Mouse (Mus musculus) CD8-positive naive resting alpha-beta T cell, adult 2 months (primary cell): ENCODE data around the gene Tex37.

Source experiments
- DNase-seq, 2 experiments: peaks; one replicate each; pipeline ENCODE4 v3.0.0; 2022; ENCODE audit warnings: low read depth in 2 of 2, low spot score in 2 of 2

Tex37 gene

GRCm38 (mm10) chr6:70918827-70919226 lies at the start of gene Tex37:
Gene Tex37, minus strand, starts transcription at chr6:70918927.
- DNase-seq: no peak

DNA sequence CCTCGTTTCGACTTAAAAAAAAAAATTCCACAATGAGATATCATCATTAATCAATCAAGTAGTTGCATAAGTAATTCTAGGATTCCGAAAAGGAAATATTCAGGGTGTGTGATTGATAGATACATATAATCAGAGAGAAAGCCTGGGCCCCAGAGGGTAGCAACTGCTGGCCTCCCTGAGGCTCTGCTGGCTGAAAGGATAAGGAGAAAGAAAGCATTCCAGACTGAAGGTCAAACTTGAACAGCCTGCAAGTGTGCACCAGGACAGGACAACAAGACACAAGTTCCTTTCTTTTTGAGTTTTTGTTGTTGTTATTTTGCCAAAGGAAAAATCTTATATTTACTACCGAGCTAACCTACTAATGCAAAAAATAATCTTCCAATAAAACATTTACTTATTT lies 49.6 kb upstream of the Tex37 start:
- DNase-seq: no peak

DNA sequence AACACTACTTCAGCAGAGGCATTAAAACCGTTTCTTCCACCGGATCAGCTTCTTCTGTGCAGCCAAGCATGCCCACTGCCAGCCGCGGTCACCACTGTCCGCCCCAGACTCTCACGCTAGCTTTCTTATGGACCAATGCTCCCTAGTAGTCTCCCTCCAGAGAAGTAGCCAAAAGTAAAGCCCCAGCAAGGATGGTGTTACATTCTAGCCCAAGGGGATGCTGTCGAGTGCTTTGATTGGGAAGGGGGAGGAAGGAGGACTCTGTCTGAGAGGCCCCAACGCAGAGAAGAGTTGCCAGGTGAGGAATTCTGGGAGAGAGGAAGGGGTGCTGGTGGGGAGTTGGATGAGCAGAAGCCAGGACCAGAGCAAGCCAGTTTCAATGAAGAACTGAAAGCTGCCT lies 48.7 kb upstream of the Tex37 start:
- DNase-seq: no peak

DNA sequence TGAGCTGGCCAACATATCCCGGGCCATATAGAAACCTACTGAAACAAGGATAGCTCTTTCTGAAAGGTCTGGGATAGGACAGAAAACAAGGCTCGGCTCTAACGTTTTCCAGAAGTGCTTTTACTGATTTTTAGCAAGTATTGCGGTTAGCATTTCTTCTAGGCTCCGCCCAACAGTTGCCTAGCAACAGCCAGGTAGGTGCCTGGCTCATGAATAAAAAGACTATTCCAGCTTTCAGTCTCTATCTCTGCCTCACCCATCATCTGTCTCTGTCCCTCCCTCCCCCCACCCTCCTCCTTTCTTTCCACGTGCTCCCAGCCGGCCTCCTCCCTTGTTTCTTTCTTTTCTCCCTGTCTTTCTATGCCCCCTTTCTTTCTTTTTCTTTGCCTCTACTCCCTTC lies 47.0 kb upstream of the Tex37 start:
- no peak for DNase-seq

DNA sequence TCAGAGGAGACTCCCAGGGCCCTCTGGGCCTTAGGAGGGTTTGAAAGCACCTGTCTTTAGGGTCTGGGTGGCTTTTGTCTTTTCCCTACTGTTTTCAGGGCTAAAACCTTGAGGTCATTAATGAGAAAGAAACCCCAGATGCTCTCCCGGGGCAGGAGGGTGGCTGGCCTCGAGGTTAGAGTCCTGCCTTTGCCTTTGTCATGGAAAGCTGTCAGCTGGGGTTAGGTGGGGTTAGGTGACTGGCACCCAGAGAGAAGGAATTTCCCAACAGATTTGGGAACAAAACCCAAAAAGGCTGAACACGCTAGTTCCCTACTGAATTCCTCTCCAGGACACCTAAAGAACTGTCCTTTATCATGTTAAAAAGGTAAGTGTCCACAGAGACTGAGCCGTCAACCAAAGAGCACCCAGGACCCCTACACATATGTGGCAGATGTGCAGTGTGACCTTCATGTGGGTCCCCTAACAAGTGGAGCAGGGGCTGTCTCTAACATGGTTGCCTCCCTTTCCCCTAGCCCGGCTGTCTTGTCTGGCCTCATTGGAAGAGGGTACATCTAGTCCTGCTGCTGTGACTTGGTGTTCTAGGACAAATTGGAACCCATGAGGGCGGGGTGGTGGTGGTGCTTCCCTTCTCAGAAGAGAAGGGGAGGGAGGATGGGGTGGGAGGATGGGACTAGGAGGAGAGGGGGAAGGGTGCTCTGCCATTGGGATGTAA lies 45.5 kb upstream of the Tex37 start:
- DNase-seq: no peak

GRCm38 (mm10) chr6:70957341-70957940 lies 38.7 kb upstream of the Tex37 start:
- DNase-seq: no peak

DNA sequence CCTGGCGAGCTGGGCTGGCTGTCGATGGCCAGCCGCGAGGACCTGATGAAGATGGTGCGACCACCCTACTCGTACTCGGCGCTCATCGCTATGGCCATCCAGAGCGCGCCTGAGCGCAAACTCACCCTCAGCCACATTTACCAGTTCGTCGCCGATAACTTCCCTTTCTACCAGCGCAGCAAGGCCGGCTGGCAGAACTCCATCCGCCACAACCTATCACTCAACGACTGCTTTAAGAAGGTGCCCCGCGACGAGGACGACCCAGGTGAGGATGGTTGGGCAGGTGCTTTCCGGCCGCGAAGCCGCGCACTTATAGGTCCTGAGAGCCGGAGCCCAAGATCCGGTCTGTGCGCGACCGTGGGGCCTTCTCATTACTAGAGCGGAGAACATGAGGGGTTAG lies 38.2 kb upstream of the Tex37 start:
- DNase-seq: no peak

DNA sequence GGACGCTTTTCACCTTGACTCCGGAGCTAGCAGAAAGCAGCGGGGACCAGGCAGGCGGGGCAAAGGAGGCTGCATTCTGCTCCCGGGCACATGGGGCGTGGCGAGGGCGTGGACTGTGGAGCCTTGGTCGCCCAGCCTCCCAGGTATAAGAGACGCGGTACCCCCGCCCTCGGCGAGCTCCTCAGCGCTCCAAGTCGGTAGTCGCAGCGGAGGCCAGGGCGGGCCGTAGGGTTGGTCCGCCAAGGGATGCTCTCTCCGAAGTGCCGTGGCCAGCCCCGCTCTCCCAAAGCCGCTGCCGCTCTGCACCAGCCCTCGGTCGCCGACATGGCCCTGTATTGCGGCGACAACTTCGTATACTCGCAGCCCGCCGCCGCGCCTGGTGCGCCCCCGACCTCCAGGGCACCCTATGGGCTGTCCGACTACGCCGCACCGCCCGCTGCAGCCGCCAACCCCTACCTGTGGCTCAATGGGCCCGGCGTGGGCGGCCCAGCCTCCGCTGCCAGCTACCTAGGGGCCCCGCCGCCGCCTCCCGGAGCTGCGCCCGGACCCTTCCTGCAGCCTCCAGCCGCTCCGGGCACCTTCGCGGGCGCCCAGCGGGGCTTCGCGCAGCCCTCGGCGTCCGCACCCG lies 37.7 kb upstream of the Tex37 start, which contains the start of gene Foxi3:
Foxi3 (plus strand) TSS at position 247 of the 628 bp plus-strand sequence.
- DNase-seq: no peak

DNA sequence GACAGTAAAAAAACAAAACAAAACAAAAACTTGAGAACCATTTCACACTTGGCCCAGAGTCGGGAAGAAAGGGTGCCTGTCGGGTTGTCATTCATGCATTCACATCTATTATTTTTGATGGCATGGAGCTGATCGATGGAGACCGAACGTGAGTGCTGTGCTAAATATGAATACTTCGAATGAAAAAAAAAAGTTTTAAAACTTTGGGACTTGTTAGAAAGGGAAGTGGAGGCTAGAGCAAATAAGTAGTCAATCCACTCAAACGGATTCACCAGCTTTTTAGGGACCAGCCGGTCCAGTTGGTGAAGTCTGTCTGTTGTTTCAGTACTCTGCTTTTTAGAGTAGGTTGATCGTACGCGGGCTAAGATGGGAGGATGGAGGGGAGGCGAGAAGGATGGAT lies 37.1 kb upstream of the Tex37 start:
- DNase-seq: no peak

GRCm38 (mm10) chr6:70955291-70955800 lies 36.6 kb upstream of the Tex37 start:
- DNase-seq: no peak

GRCm38 (mm10) chr6:70954040-70954439 lies 35.3 kb upstream of the Tex37 start:
- DNase-seq: no peak

- no peak for DNase-seq
Measured at GRCm38 (mm10) chr6:70953274-70953673, 34.5 kb upstream of the Tex37 start.

DNA sequence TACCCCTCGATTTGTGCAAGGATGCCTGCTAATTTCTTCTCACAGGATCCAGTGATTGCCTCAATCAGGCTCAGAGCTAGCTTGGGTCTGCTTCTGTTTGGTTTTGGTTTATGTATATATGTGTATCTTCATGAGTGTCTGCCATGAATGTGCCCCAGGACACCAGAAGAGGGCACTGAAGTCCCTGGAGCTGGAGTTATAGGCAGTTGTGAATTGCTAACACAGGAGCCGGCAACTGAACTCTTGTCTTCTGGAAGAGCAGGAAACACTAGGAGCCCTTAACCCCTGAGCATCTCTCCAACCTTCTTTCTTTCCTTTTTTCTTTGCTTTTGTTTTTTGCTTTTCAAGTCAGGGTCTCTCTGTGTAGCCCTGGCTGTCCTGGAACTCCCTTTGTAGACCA lies 13.1 kb upstream of the Tex37 start:
- no peak for DNase-seq

DNA sequence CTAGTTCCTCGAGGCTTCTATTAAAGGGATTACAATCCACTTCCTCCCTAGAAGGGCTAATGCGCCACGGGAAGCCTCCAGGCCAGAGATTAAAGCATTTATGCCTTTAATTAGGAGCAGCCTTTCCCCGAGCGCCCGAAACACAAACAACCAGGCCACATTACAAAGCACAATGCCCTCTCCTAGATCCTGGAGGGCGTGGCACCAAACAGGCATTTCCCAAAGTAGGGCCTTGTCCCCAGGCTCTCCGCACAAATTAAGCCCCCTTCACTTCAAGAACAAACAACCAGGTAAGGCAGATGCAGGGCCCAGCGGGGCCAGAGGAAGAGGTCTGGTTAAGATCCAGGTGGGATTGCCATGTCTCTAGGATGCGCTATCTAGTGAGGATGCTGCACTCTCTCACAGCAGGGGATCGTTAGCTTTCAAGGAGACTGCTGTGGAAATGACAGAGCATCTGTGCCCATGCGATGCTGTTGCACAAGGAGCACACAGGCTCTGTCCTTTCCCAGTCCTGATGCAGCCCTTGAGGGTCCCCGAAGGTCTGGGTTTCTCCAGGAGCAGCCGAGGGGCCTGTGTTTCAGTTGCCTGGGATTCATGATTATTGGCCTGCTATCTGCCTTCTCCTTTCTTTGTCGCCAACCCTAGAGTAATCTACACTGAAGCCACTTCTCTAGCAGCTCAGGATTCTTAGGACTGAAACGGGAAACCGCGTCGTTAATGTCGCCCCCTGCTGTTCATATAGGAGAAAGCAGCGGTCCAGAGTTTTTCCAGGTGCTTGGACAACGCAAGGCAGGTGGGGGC lies 2.7 kb upstream of the Tex37 start:
- DNase-seq: peak in 1 of 2 experiments; percentile 18

GRCm38 (mm10) chr6:70912396-70912765 lies 6.3 kb downstream of the Tex37 start:
- DNase-seq: no peak

DNA sequence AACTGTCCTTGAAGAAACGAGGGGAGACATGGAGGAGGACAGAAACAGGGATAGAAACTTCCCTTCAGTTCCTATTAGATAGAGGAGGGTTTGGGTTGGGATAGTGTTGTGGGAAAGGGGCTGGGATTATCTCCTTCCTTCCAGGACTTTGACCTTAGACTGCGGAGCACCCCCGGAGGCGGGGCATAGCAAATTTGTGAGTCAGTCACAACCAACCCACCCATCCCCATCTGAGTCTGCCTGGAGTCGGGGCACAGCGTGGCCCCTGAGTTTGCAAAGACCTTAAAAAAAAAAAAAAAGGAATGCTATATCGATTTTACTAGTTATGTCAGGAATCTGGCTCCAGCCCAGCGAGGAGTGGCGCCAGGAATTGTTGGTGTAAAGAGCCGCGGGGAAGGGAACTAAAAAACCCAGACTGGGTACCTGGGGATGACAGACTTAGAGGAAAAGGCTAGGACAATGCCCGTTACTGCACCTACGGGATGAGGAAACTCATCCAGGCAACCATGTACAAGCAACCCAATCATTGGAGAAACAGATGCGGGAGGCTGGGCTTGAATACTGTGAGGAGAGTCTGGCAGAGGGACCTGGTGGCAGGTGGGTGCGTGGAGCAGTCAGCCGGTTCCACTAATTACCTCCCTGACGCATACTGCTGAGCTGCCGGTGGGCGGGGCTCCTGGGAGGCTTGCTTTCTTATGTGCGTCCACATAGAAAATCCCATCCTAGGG lies 6.9 kb downstream of the Tex37 start:
- no peak for DNase-seq

GRCm38 (mm10) chr6:70910285-70910684 lies 8.4 kb downstream of the Tex37 start:
- no peak for DNase-seq

DNA sequence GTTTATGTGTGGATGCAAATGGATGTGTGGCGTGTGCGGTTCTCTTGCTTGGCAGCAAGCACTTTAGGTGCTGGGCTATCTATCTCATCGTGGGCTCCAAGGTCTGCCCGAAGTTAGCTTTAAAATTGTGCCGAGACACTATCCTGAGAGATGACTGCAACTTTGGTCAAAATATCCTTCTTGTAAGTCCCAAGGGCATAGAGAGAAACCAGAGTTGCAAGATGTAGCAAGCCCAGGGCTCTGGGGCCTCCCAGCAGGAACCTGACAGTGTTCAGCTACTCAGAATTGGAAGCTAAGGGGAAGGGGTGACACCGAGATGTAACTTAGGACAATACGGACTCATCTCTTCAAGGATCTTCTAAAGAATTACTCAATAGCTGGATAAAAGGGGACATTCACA lies 9.2 kb downstream of the Tex37 start:
- DNase-seq: no peak

DNA sequence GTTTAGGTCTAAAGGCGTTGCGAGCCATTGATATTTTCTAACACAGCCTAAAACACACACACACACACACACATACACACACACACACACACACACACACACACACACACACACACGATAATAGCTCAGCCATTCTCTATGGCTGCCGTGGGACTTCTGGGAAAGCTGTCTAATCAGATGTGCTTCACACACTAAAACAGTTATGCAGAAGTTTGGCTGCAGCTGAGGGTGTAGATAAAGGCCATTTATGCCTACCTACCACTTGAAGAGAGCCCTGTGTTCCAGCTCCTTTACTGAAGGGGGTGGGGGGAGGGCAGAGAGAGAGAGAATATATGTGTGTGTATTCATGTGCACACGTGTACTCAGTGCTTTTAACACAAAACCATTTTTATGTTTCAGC lies 15.0 kb downstream of the Tex37 start:
- no peak for DNase-seq

GRCm38 (mm10) chr6:70899594-70900003 lies 19.1 kb downstream of the Tex37 start:
- DNase-seq: no peak

GRCm38 (mm10) chr6:70898166-70898565 lies 20.6 kb downstream of the Tex37 start:
- no peak for DNase-seq
